Mouse (Mus musculus) kidney, postnatal 25 days (tissue): ENCODE data around the gene Cpt1a.

Experiments used
- DNase-seq, 2 experiments: peaks; one replicate each; pipeline ENCODE4 v3.0.0; 2021; ENCODE audit warnings: mixed read lengths in 2 of 2

Cpt1a gene

GRCm38 (mm10) chr19:3325771-3326478 is 3.8 kb downstream of the Cpt1a start:
- peak; percentile 34 to 48 for DNase-seq

- peak; percentile 77 to 89 for DNase-seq
These were observed 4.4 kb downstream of the Cpt1a start for GRCm38 (mm10) chr19:3326479-3327047.

- peak; percentile 75 to 91 for DNase-seq
These were observed 11.1 kb downstream of the Cpt1a start for GRCm38 (mm10) chr19:3333247-3333646.

GRCm38 (mm10) chr19:3333694-3334515 is 11.8 kb downstream of the Cpt1a start:
- peak; percentile 55 to 82 for DNase-seq

- no peak for DNase-seq
These were observed 12.4 kb downstream of the Cpt1a start for GRCm38 (mm10) chr19:3334550-3334949.

GRCm38 (mm10) chr19:3335917-3336316 is 13.8 kb downstream of the Cpt1a start:
- DNase-seq: no peak

- DNase-seq: peak in 1 of 2 experiments; percentile 60
These were observed 14.5 kb downstream of the Cpt1a start for GRCm38 (mm10) chr19:3336485-3337255.

- no peak for DNase-seq
These were observed 17.1 kb downstream of the Cpt1a start for GRCm38 (mm10) chr19:3339187-3339586.

GRCm38 (mm10) chr19:3341021-3341420 is 18.9 kb downstream of the Cpt1a start:
- no peak for DNase-seq

GRCm38 (mm10) chr19:3343929-3344328 is 21.8 kb downstream of the Cpt1a start:
- peak in 1 of 2 experiments; percentile 43 for DNase-seq

GRCm38 (mm10) chr19:3344636-3345544 is 22.8 kb downstream of the Cpt1a start:
- peak; percentile 64 to 80 for DNase-seq

- peak in 1 of 2 experiments; percentile 38 for DNase-seq
These were observed 25.6 kb downstream of the Cpt1a start for GRCm38 (mm10) chr19:3347784-3348183.

GRCm38 (mm10) chr19:3353415-3354111 is 31.4 kb downstream of the Cpt1a start:
- DNase-seq: peak; percentile 85 to 86

- peak in 1 of 2 experiments; percentile 68 for DNase-seq
These were observed 33.0 kb downstream of the Cpt1a start for GRCm38 (mm10) chr19:3355096-3355495.

GRCm38 (mm10) chr19:3356516-3356915 is 34.4 kb downstream of the Cpt1a start:
- DNase-seq: peak; percentile 38 to 73

GRCm38 (mm10) chr19:3357620-3358019 is 35.5 kb downstream of the Cpt1a start:
- DNase-seq: no peak

GRCm38 (mm10) chr19:3359841-3360588 is 37.9 kb downstream of the Cpt1a start:
- no peak for DNase-seq

- DNase-seq: peak in 1 of 2 experiments; percentile 32
These were observed 41.4 kb downstream of the Cpt1a start for GRCm38 (mm10) chr19:3363510-3363909.

GRCm38 (mm10) chr19:3365089-3365488 is 43.0 kb downstream of the Cpt1a start:
- no peak for DNase-seq

GRCm38 (mm10) chr19:3368276-3368675 is 46.1 kb downstream of the Cpt1a start:
- no peak for DNase-seq
